Mouse (Mus musculus): ENCODE measurements around the gene Gorasp2. TPM values are rescaled to one million over a fixed set of nuclear protein-coding genes. Genes with fewer than 3 reads are reported as not detected.

The Gorasp2 gene
- 10 to 100 TPM; 78.6 to 81.0 TPM for total RNA-seq (2021)
- long read RNA-seq, experiment 1, transcript Gorasp2-201 (10 exons, 2,238 nt): major isoform, 90 of 151 reads
- long read RNA-seq, experiment 1, transcript Gorasp2-202 (11 exons, 2,417 nt): minor isoform, 14 of 151 reads
- long read RNA-seq, experiment 1, partial matches to known transcripts: 5 of 151 reads
- long read RNA-seq, experiment 1, other reads (novel, unspliced or antisense): 42 of 151 reads
- long read RNA-seq, experiment 2, transcript Gorasp2-202 (11 exons, 2,417 nt): minor isoform, 13 of 135 reads
- long read RNA-seq, experiment 2, transcript Gorasp2-201 (10 exons, 2,238 nt): major isoform, 82 of 135 reads
- long read RNA-seq, experiment 2, partial matches to known transcripts: 10 of 135 reads
- long read RNA-seq, experiment 2, other reads (novel, unspliced or antisense): 30 of 135 reads

- peak; percentile 95 for DNase-seq (ENCODE audit: low spot score)
Measured at GRCm38 (mm10) chr2:70660887-70661714, at the start of gene Gorasp2. TSS of gene Gorasp2 (plus strand) at chr2:70661576.

GRCm38 (mm10) chr2:70614745-70615351 is 46.5 kb upstream of the Gorasp2 start:
- DNase-seq (ENCODE audit: low spot score): no peak

GRCm38 (mm10) chr2:70616076-70616475 is 45.3 kb upstream of the Gorasp2 start:
- no peak for DNase-seq (ENCODE audit: low spot score)

- no peak for DNase-seq (ENCODE audit: low spot score)
Measured at GRCm38 (mm10) chr2:70616617-70617016, 44.8 kb upstream of the Gorasp2 start.

- no peak for DNase-seq (ENCODE audit: low spot score)
Measured at GRCm38 (mm10) chr2:70619232-70619835, 42.0 kb upstream of the Gorasp2 start.

GRCm38 (mm10) chr2:70620225-70620624 is 41.2 kb upstream of the Gorasp2 start:
- no peak for DNase-seq (ENCODE audit: low spot score)

GRCm38 (mm10) chr2:70622244-70622643 is 39.1 kb upstream of the Gorasp2 start:
- DNase-seq (ENCODE audit: low spot score): no peak

GRCm38 (mm10) chr2:70625761-70626160 is 35.6 kb upstream of the Gorasp2 start:
- no peak for DNase-seq (ENCODE audit: low spot score)

- DNase-seq (ENCODE audit: low spot score): no peak
Measured at GRCm38 (mm10) chr2:70628397-70628796, 33.0 kb upstream of the Gorasp2 start.

- no peak for DNase-seq (ENCODE audit: low spot score)
Measured at GRCm38 (mm10) chr2:70629339-70629761, 32.0 kb upstream of the Gorasp2 start.

GRCm38 (mm10) chr2:70629921-70630320 is 31.5 kb upstream of the Gorasp2 start:
- DNase-seq (ENCODE audit: low spot score): no peak

- DNase-seq (ENCODE audit: low spot score): no peak
Measured at GRCm38 (mm10) chr2:70631321-70631720, 30.1 kb upstream of the Gorasp2 start.

GRCm38 (mm10) chr2:70632412-70632811 is 29.0 kb upstream of the Gorasp2 start:
- no peak for DNase-seq (ENCODE audit: low spot score)

- DNase-seq (ENCODE audit: low spot score): no peak
Measured at GRCm38 (mm10) chr2:70634028-70634690, 27.2 kb upstream of the Gorasp2 start.

- DNase-seq (ENCODE audit: low spot score): no peak
Measured at GRCm38 (mm10) chr2:70640968-70641367, 20.4 kb upstream of the Gorasp2 start.

- DNase-seq (ENCODE audit: low spot score): peak; percentile 23
Measured at GRCm38 (mm10) chr2:70642971-70643565, 18.3 kb upstream of the Gorasp2 start.

- DNase-seq (ENCODE audit: low spot score): no peak
Measured at GRCm38 (mm10) chr2:70645266-70645780, 16.1 kb upstream of the Gorasp2 start.

- no peak for DNase-seq (ENCODE audit: low spot score)
Measured at GRCm38 (mm10) chr2:70647681-70648080, 13.7 kb upstream of the Gorasp2 start.

- no peak for DNase-seq (ENCODE audit: low spot score)
Measured at GRCm38 (mm10) chr2:70648271-70648670, 13.1 kb upstream of the Gorasp2 start.

GRCm38 (mm10) chr2:70649471-70649870 is 11.9 kb upstream of the Gorasp2 start:
- DNase-seq (ENCODE audit: low spot score): no peak

Data from gastrocnemius, adult 18-20 months (tissue).